Mouse (Mus musculus) bone marrow, adult 2 months (tissue): ENCODE measurements around the gene Cog4.

Experiments used
- CTCF ChIP-seq: fragments of 200-500 bp; IDR thresholded peaks from 2 replicates; pipeline ENCODE4 v1.5.1; 2011; ENCODE audit warnings: low read length, control low read depth; ENCODE audit not compliant: control insufficient read depth, insufficient read depth
- POLR2A ChIP-seq: fragments of 200-500 bp; IDR thresholded peaks from 2 replicates; pipeline ENCODE4 v1.6.1; 2011; ENCODE audit warnings: low read depth, mild to moderate bottlenecking, control low read depth, low read length, borderline replicate concordance; ENCODE audit not compliant: control insufficient read depth

GRCm38 (mm10) chr8:110808495-110809472, 37.6 kb upstream of the Cog4 start:
- TF ChIP-seq CTCF (no peak), POLR2A (no peak)
